Mouse (Mus musculus): ENCODE data around the gene H2-Aa. TPM values are rescaled to one million over a fixed set of nuclear protein-coding genes. Genes with fewer than 3 reads are reported as not detected.

H2-Aa gene
- polyA plus RNA-seq, 1 experiment from 2014 or later: 0.83 TPM

- no peak overlapping the region for H3K4me3 ChIP-seq (replicated peaks; ENCODE audit: low read depth, low read length)
- H3K27me3 ChIP-seq (ENCODE audit: control insufficient read depth, insufficient read depth, low read length): no peaks in the 10 kb centered on the region
- H3K9ac ChIP-seq (replicated peaks; ENCODE audit: low read length): no peak overlapping the region
- DNase-seq (no peak), ATAC-seq (ENCODE audit: low FRiP score, low TSS enrichment) (no peak)
- H3K4me1 ChIP-seq (ENCODE audit: control insufficient read depth, insufficient read depth, low read length): peaks cover 5% of the 10 kb centered on the region; the same call in 1 of the 2 replicates
- 74% methylated on average over 4 of the region's 4 CpGs for WGBS
- no peak overlapping the region for H3K27ac ChIP-seq (replicated peaks; ENCODE audit: low read depth, low read length)
- H3K36me3 ChIP-seq (ENCODE audit: control insufficient read depth, insufficient read depth, low read length): no peaks in the 10 kb centered on the region
- H3K4me2 ChIP-seq (ENCODE audit: low read length): no peak overlapping the region
- H3K9me3 ChIP-seq (ENCODE audit: control insufficient read depth, low read length): no peaks in the 10 kb centered on the region
Measured at GRCm38 (mm10) chr17:34294249-34294648, 6.6 kb upstream of the H2-Aa start.

- no peaks in the 10 kb centered on the region for H3K27me3 ChIP-seq (ENCODE audit: control insufficient read depth, insufficient read depth, low read length)
- H3K9ac ChIP-seq (replicated peaks; ENCODE audit: low read length): no peak overlapping the region
- 60% methylated on average over 2 of the region's 2 CpGs for WGBS
- H3K36me3 ChIP-seq (ENCODE audit: control insufficient read depth, insufficient read depth, low read length): no peaks in the 10 kb centered on the region
- DNase-seq: no peak
- ATAC-seq (ENCODE audit: low FRiP score, low TSS enrichment): no peak
- H3K9me3 ChIP-seq (ENCODE audit: control insufficient read depth, low read length): no peaks in the 10 kb centered on the region
- no peak overlapping the region for H3K27ac ChIP-seq (replicated peaks; ENCODE audit: low read depth, low read length)
- peaks cover 5% of the 10 kb centered on the region; the same call in 1 of the 2 replicates for H3K4me1 ChIP-seq (ENCODE audit: control insufficient read depth, insufficient read depth, low read length)
- H3K4me3 ChIP-seq (replicated peaks; ENCODE audit: low read depth, low read length): no peak overlapping the region
- no peak overlapping the region for H3K4me2 ChIP-seq (ENCODE audit: low read length)
Measured at GRCm38 (mm10) chr17:34293533-34293932, 5.9 kb upstream of the H2-Aa start.

GRCm38 (mm10) chr17:34292570-34292969 is 4.9 kb upstream of the H2-Aa start:
- Histone ChIP-seq H3K9me3 (ENCODE audit: control insufficient read depth, low read length) (no peaks in the 10 kb centered on the region), H3K4me2 (ENCODE audit: low read length) (no peak overlapping the region), H3K36me3 (ENCODE audit: control insufficient read depth, insufficient read depth, low read length) (no peaks in the 10 kb centered on the region), H3K4me1 (ENCODE audit: control insufficient read depth, insufficient read depth, low read length) (peaks cover 5% of the 10 kb centered on the region; the same call in 1 of the 2 replicates), H3K27me3 (ENCODE audit: control insufficient read depth, insufficient read depth, low read length) (no peaks in the 10 kb centered on the region), H3K9ac (replicated peaks; ENCODE audit: low read length) (no peak overlapping the region), H3K4me3 (replicated peaks; ENCODE audit: low read depth, low read length) (no peak overlapping the region), H3K27ac (replicated peaks; ENCODE audit: low read depth, low read length) (no peak overlapping the region)
- WGBS: 94% methylated on average over 4 of the region's 4 CpGs
- ATAC-seq (ENCODE audit: low FRiP score, low TSS enrichment): no peak
- no peak for DNase-seq

GRCm38 (mm10) chr17:34291609-34292008 is 4.0 kb upstream of the H2-Aa start:
- Histone ChIP-seq H3K27ac (replicated peaks; ENCODE audit: low read depth, low read length) (no peak overlapping the region), H3K4me1 (ENCODE audit: control insufficient read depth, insufficient read depth, low read length) (peaks cover 3% of the 10 kb centered on the region; the same call in 1 of the 2 replicates), H3K4me2 (ENCODE audit: low read length) (no peak overlapping the region), H3K9ac (replicated peaks; ENCODE audit: low read length) (no peak overlapping the region), H3K9me3 (ENCODE audit: control insufficient read depth, low read length) (no peaks in the 10 kb centered on the region), H3K27me3 (ENCODE audit: control insufficient read depth, insufficient read depth, low read length) (no peaks in the 10 kb centered on the region), H3K36me3 (ENCODE audit: control insufficient read depth, insufficient read depth, low read length) (no peaks in the 10 kb centered on the region), H3K4me3 (replicated peaks; ENCODE audit: low read depth, low read length) (no peak overlapping the region)
- WGBS: 12% methylated on average over 8 of the region's 8 CpGs
- ATAC-seq (ENCODE audit: low FRiP score, low TSS enrichment) (peak; percentile 87), DNase-seq (peak; percentile 96)

- no peak overlapping the region for H3K4me2 ChIP-seq (ENCODE audit: low read length)
- WGBS: 75% methylated on average over 3 of the region's 3 CpGs
- H3K9me3 ChIP-seq (ENCODE audit: control insufficient read depth, low read length): no peaks in the 10 kb centered on the region
- ATAC-seq (ENCODE audit: low FRiP score, low TSS enrichment) (no peak), DNase-seq (no peak)
- no peaks in the 10 kb centered on the region for H3K27me3 ChIP-seq (ENCODE audit: control insufficient read depth, insufficient read depth, low read length)
- H3K4me3 ChIP-seq (replicated peaks; ENCODE audit: low read depth, low read length): no peak overlapping the region
- no peaks in the 10 kb centered on the region for H3K4me1 ChIP-seq (ENCODE audit: control insufficient read depth, insufficient read depth, low read length)
- H3K27ac ChIP-seq (replicated peaks; ENCODE audit: low read depth, low read length): no peak overlapping the region
- H3K36me3 ChIP-seq (ENCODE audit: control insufficient read depth, insufficient read depth, low read length): no peaks in the 10 kb centered on the region
- H3K9ac ChIP-seq (replicated peaks; ENCODE audit: low read length): no peak overlapping the region
Measured at GRCm38 (mm10) chr17:34288131-34288530, 508 bp upstream of the H2-Aa start.

GRCm38 (mm10) chr17:34286999-34287398 is 624 bp downstream of the H2-Aa start:
- H3K27me3 ChIP-seq (ENCODE audit: control insufficient read depth, insufficient read depth, low read length): no peaks in the 10 kb centered on the region
- ATAC-seq (ENCODE audit: low FRiP score, low TSS enrichment) (no peak), DNase-seq (no peak)
- no peak overlapping the region for H3K4me3 ChIP-seq (replicated peaks; ENCODE audit: low read depth, low read length)
- H3K4me1 ChIP-seq (ENCODE audit: control insufficient read depth, insufficient read depth, low read length): no peaks in the 10 kb centered on the region
- 73% methylated on average over 6 of the region's 6 CpGs for WGBS
- no peaks in the 10 kb centered on the region for H3K9me3 ChIP-seq (ENCODE audit: control insufficient read depth, low read length)
- no peak overlapping the region for H3K4me2 ChIP-seq (ENCODE audit: low read length)
- H3K27ac ChIP-seq (replicated peaks; ENCODE audit: low read depth, low read length): no peak overlapping the region
- H3K9ac ChIP-seq (replicated peaks; ENCODE audit: low read length): no peak overlapping the region
- no peaks in the 10 kb centered on the region for H3K36me3 ChIP-seq (ENCODE audit: control insufficient read depth, insufficient read depth, low read length)

- no peak overlapping the region for H3K4me2 ChIP-seq (ENCODE audit: low read length)
- no peaks in the 10 kb centered on the region for H3K4me1 ChIP-seq (ENCODE audit: control insufficient read depth, insufficient read depth, low read length)
- H3K4me3 ChIP-seq (replicated peaks; ENCODE audit: low read depth, low read length): no peak overlapping the region
- WGBS: 85% methylated on average over 5 of the region's 5 CpGs
- ATAC-seq (ENCODE audit: low FRiP score, low TSS enrichment) (no peak), DNase-seq (no peak)
- no peaks in the 10 kb centered on the region for H3K36me3 ChIP-seq (ENCODE audit: control insufficient read depth, insufficient read depth, low read length)
- no peak overlapping the region for H3K9ac ChIP-seq (replicated peaks; ENCODE audit: low read length)
- H3K9me3 ChIP-seq (ENCODE audit: control insufficient read depth, low read length): no peaks in the 10 kb centered on the region
- no peaks in the 10 kb centered on the region for H3K27me3 ChIP-seq (ENCODE audit: control insufficient read depth, insufficient read depth, low read length)
- H3K27ac ChIP-seq (replicated peaks; ENCODE audit: low read depth, low read length): no peak overlapping the region
Measured at GRCm38 (mm10) chr17:34286501-34286900, 1.1 kb downstream of the H2-Aa start.

- no peak overlapping the region for H3K27ac ChIP-seq (replicated peaks; ENCODE audit: low read depth, low read length)
- H3K36me3 ChIP-seq (ENCODE audit: control insufficient read depth, insufficient read depth, low read length): no peaks in the 10 kb centered on the region
- H3K27me3 ChIP-seq (ENCODE audit: control insufficient read depth, insufficient read depth, low read length): no peaks in the 10 kb centered on the region
- H3K4me2 ChIP-seq (ENCODE audit: low read length): no peak overlapping the region
- H3K4me1 ChIP-seq (ENCODE audit: control insufficient read depth, insufficient read depth, low read length): no peaks in the 10 kb centered on the region
- DNase-seq (no peak), ATAC-seq (ENCODE audit: low FRiP score, low TSS enrichment) (no peak)
- no peaks in the 10 kb centered on the region for H3K9me3 ChIP-seq (ENCODE audit: control insufficient read depth, low read length)
- 42% methylated on average over 4 of the region's 4 CpGs for WGBS
- no peak overlapping the region for H3K9ac ChIP-seq (replicated peaks; ENCODE audit: low read length)
- no peak overlapping the region for H3K4me3 ChIP-seq (replicated peaks; ENCODE audit: low read depth, low read length)
Measured at GRCm38 (mm10) chr17:34285848-34286247, 1.8 kb downstream of the H2-Aa start.

- H3K4me1 ChIP-seq (ENCODE audit: control insufficient read depth, insufficient read depth, low read length): no peaks in the 10 kb centered on the region
- no peaks in the 10 kb centered on the region for H3K36me3 ChIP-seq (ENCODE audit: control insufficient read depth, insufficient read depth, low read length)
- no peaks in the 10 kb centered on the region for H3K27me3 ChIP-seq (ENCODE audit: control insufficient read depth, insufficient read depth, low read length)
- H3K4me3 ChIP-seq (replicated peaks; ENCODE audit: low read depth, low read length): no peak overlapping the region
- WGBS: 79% methylated on average over 4 of the region's 4 CpGs
- no peak overlapping the region for H3K9ac ChIP-seq (replicated peaks; ENCODE audit: low read length)
- no peak for DNase-seq
- no peak overlapping the region for H3K27ac ChIP-seq (replicated peaks; ENCODE audit: low read depth, low read length)
- ATAC-seq (ENCODE audit: low FRiP score, low TSS enrichment): no peak
- H3K9me3 ChIP-seq (ENCODE audit: control insufficient read depth, low read length): no peaks in the 10 kb centered on the region
- no peak overlapping the region for H3K4me2 ChIP-seq (ENCODE audit: low read length)
Measured at GRCm38 (mm10) chr17:34285371-34285770, 2.3 kb downstream of the H2-Aa start.
